Mouse (Mus musculus): Measurements from ENCODE around the gene Wdr81. TPM values are rescaled to one million over a fixed set of nuclear protein-coding genes. Genes with fewer than 3 reads are reported as not detected.

The Wdr81 gene
- total RNA-seq (2023), result 10 to 100 TPM; 26.9 to 27.0 TPM

GRCm38 (mm10) chr11:75453991-75454930, at the start of gene Wdr81:
TSS of gene Wdr81 (minus strand) at chr11:75454717.

GRCm38 (mm10) chr11:75486601-75487285, 32.2 kb upstream of the Wdr81 start, which contains the start of gene Prpf8:
TSS of gene Prpf8 (plus strand) at chr11:75486816.

GRCm38 (mm10) chr11:75460844-75461742, 6.6 kb upstream of the Wdr81 start, which contains the start of gene Tlcd2:
TSS of gene Tlcd2 (plus strand) at chr11:75461715.

GRCm38 (mm10) chr11:75439363-75439762, 15.2 kb downstream of the Wdr81 start, which contains the start of gene Serpinf2:
TSS of gene Serpinf2 (minus strand) at chr11:75439591.

GRCm38 (mm10) chr11:75422013-75422792, 32.3 kb downstream of the Wdr81 start, which contains the start of gene Serpinf1:
TSS of gene Serpinf1 (minus strand) at chr11:75422701.

Other genes starting within 250 kb of the Wdr81 start
- 100 to 1,000 TPM; 155 to 156 TPM for gene Rpa1, start 106.4 kb downstream of the Wdr81 start, total RNA-seq (2023)
- gene Smyd4, start 106.3 kb downstream of the Wdr81 start, total RNA-seq (2023), result 10 to 100 TPM; 11.6 to 14.8 TPM
- gene Serpinf1, start 32.0 kb downstream of the Wdr81 start, total RNA-seq (2023), result not detected
- under 1 TPM in 1 of 2 experiments, not detected in 1; 0.67 TPM for gene Serpinf2, start 15.1 kb downstream of the Wdr81 start, total RNA-seq (2023)
- gene Tlcd2, start 7.0 kb upstream of the Wdr81 start, total RNA-seq (2023), result 1 to 10 TPM in 1 of 2 experiments, not detected in 1; 2.0 TPM
- 100 to 1,000 TPM; 193 to 211 TPM for gene Prpf8, start 32.1 kb upstream of the Wdr81 start, total RNA-seq (2023)
- not detected for gene Rilp, start 55.4 kb upstream of the Wdr81 start, total RNA-seq (2023)
- gene Scarf1, start 58.8 kb upstream of the Wdr81 start, total RNA-seq (2023), result under 1 TPM in 1 of 2 experiments, not detected in 1; 0.21 TPM
- 10 to 100 TPM; 67.1 to 70.3 TPM for gene Slc43a2, start 77.0 kb upstream of the Wdr81 start, total RNA-seq (2023)
- gene Pitpna, start 133.4 kb upstream of the Wdr81 start, total RNA-seq (2023), result 100 to 1,000 TPM; 226 to 230 TPM
- gene Inpp5k, start 176.3 kb upstream of the Wdr81 start, total RNA-seq (2023), result 100 to 1,000 TPM; 109 to 130 TPM
- 10 to 100 TPM; 11.1 to 14.5 TPM for gene Myo1c, start 195.8 kb upstream of the Wdr81 start, total RNA-seq (2023)
- gene Crk, start 224.5 kb upstream of the Wdr81 start, total RNA-seq (2023), result 10 to 100 TPM; 52.4 to 57.7 TPM

All from T-cell, adult 66 days (primary cell).